Mouse (Mus musculus): ENCODE data around the gene Mycbpap.

DNA sequence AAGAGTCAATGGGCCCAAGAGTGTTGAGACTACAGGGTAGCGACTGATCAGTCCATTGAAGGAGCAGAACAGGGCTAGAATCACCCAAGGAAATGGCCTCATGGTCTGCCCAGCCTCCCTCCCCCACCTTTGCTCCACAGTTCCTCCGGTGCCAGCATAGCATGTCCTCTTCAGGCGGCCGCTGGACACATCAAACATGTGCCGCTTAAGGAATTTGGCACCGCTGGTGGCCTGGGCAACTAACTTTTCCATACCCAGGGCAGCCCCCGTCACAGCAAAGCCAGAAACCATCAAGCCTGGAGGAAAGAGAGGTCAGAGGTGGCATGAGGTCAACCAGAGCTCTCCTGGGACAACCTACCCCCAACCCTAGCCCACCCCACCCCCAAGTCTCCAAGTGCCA, 39.6 kb downstream of the Mycbpap start:
- TF ChIP-seq POLR2A (IDR thresholded peaks at IDR 0.05; ENCODE audit: borderline replicate concordance, extremely low read depth, low read depth, low read length), result no peak
- no peak for TF ChIP-seq CTCF (IDR thresholded peaks at IDR 0.05; ENCODE audit: insufficient read depth, low read length)

Data from lung, adult 2 months (tissue).